Mouse (Mus musculus): Measurements from ENCODE around the gene Dbx1.

The Dbx1 gene

GRCm38 (mm10) chr7:49636491-49637115 lies at the start of gene Dbx1:
Gene Dbx1, minus strand, starts transcription at chr7:49636849.
- in situ Hi-C loops (cut with MboI; ENCODE audit: low sequenced_read_pairs) = no loop called here

DNA sequence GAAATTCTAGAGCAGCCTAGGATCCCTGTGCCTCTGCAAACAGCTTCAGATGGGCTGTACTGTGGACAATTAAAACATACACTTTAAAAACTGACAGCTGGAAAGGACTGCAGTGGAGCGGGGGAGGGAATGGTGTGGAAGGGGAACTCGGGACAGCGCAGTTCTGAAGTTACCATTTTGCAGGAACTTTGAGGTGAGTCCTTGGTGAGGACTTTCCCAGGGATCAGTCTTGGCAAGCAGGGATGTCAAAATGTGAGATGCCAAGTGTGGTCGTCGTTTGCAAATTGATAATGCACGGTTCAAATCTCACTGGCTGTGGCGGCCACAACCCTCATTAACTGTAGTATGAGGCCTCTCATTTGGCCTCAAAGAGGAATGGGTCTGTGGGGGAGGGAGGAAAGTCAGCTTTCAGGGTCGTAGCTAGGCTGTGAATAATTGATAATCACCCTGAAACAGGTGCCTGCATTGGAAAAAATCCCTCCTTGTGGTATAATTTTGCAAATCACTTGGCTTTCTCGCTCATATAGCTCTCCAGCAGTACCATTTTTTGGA lies 42.3 kb upstream of the Dbx1 start:
- in situ Hi-C loops (cut with MboI; ENCODE audit: low sequenced_read_pairs) = no loop called here

- in situ Hi-C loops (cut with MboI; ENCODE audit: low sequenced_read_pairs) = no loop called here
Observed at GRCm38 (mm10) chr7:49678100-49678825, 41.6 kb upstream of the Dbx1 start.

DNA sequence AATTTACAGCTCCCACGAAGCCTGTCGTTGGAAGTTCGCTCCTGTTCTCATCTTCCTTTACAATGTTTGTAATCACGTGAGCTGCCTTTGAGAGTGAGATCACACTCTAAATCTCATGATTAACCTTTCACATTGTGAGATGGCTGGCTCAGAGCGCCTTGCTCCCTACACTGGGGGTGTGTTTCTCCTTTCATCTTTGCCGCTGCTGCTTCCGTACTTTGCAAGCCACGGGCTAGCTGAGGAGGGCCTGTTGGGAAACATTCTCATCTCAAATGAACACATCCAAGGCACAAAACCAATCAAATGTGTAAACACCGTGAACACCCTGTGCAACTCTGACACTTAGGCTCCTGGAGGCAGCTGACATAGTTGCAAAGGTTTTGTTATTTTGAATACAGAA lies 40.5 kb upstream of the Dbx1 start:
- in situ Hi-C loops (cut with MboI; ENCODE audit: low sequenced_read_pairs) = no loop called here

DNA sequence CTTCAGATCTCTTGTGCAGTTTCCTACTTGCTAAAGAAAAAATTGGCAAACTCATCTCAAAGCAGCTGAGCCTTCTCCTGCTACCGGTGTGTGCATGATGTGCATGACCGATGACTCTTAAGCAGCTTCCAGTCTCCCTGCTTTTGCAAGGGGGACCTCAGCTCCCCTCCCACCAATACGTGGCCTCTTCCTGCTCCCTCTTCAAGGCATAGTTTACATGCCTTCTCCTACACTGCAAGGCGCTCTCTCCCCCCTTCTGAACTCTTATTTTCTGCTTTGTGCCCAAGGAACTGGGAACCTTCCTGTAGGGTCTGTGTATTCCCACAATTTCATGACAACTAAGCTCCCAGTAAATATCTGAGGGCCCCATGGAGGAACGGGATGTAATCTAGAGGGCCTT lies 40.0 kb upstream of the Dbx1 start:
- in situ Hi-C loops (cut with MboI; ENCODE audit: low sequenced_read_pairs) = no loop called here

DNA sequence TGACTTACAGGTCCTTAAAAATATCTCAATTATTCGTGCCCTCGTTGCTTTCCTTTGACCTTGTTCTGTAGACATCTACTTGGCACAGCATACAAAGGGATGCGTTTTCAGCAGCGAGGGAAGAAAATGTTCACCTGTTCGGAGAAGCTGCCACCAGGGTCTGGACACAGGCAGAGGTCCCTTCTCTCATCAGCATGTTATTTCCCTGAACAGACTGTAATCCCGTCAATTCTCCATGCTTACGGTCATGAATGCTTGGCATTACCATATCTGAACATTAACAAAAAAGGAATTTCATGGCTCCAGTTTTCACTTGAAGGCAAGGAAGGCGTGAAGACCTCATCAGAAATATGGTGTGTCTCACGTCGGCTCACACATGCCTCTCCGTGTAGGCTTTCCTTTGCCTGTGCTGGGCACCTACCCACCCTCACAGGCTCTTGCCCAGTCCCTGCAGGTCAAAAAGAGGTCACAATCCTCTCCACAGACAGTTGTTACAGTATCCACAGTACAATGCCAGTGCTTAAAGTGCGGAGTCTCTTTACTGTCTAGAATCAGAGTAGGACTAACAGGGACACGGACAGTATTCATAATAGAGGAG lies 31.7 kb upstream of the Dbx1 start:
- in situ Hi-C loops (cut with MboI; ENCODE audit: low sequenced_read_pairs) = no loop called here

GRCm38 (mm10) chr7:49663575-49663974 lies 26.9 kb upstream of the Dbx1 start:
- in situ Hi-C loops (cut with MboI; ENCODE audit: low sequenced_read_pairs) = no loop called here

DNA sequence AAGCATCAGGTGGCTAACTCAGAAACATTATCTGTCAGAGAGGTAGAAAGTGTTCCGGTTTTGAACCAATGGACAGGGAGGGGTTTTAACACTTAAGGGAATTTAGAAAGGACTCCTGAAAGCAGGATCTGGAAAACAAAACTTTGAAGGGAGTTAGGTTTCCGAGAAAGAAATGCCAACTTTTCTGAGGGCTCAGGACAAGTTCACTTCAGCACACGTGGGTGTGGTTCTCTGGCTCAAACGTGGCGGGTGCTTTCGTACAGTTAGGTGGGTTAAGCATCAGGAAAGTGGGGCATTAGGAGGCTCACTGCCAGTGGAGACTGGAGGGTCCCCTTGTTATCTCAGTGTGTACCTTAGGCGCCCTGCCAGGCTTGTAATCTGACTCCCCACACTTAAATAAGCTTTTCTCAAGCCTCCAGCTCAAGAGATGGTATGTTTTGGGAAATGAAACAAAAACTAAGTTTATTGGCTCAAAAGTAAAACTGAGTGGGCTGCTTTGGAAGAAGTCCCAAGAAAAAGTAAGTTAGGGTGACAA lies 25.9 kb upstream of the Dbx1 start:
- in situ Hi-C loops (cut with MboI; ENCODE audit: low sequenced_read_pairs) = no loop called here

GRCm38 (mm10) chr7:49661811-49662491 lies 25.3 kb upstream of the Dbx1 start:
- in situ Hi-C loops (cut with MboI; ENCODE audit: low sequenced_read_pairs) = no loop called here

GRCm38 (mm10) chr7:49640709-49641305 lies 4.2 kb upstream of the Dbx1 start:
- in situ Hi-C loops (cut with MboI; ENCODE audit: low sequenced_read_pairs) = no loop called here

- in situ Hi-C loops (cut with MboI; ENCODE audit: low sequenced_read_pairs) = no loop called here
Observed at GRCm38 (mm10) chr7:49639864-49640708, 3.4 kb upstream of the Dbx1 start.

DNA sequence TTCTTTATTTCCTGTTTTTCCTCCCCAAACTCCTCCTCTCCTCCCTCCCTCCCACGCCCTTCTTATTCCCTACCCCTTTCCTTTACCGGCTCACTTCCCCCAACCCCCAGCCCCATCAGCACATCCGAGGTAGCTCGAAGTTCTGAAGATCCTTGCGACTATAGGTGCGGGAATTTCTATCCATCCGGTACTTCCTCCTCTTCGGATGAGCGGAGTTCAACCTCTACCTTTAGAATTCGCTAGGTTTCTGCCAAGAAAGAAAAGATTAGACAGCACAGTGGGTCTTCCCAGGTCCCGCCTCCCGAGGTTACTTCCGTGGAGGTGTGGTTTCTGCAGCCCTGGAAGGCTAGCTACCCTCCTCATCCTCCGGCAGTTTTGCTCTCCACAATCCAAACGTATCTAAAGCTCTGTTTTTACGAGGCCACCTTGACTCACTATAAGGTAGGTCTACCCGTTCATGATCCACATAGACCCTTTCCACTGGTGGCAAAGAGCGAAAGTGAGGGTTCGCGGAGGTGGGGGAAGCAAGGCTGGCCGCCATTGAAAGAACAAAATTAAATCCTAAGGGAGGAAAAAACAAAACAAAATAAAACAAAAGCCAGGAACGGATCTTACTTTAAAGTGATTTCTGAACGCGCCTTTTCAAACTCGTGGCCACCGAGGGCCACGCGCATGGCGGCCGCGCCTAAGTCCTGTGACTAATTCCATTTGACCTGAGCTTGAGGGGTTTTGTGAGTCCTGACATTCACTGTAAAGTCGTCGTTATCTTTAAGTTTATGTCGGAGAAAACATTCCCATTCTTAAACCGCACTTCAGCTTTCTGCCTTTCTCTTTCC lies 2.5 kb upstream of the Dbx1 start:
- in situ Hi-C loops (cut with MboI; ENCODE audit: low sequenced_read_pairs) = no loop called here

DNA sequence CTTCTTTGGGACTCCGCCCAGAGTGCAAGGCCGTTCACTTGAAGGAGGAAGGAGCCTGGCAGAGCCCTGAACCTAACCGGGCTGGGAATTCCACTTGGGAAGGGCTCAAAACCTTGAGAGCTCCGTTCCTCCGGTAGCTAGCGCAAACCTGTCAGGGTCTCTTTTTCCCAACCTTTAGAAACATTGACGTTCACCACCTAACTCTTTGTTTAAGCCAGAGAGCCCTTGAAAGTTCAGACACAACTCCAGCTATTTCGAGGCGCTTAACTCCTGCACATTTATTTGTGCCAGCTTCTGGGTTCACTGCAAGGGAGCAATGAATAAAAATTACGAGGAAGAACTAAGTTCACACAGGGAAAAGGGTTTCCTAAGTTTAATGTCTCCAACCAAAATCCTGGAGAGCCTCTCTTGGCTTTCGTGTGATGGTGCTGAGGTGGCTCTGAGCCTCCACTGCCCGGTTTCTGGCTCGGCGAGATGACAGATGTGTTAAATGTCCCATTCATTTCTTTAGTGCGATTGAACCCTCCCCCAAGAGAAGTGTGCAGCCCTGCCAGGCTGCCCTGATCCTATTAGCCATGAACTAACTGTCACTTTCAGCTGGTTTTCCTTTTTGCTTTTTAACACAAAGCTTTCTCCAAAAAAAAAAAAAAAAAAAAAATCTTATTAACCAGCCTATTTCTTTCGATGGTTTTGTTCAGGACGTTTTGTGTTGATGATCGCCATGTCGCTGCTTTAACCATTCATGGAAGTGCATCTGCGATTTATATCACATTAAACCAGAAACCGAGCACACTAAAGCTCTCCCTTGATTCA lies 1.4 kb upstream of the Dbx1 start:
- in situ Hi-C loops (cut with MboI; ENCODE audit: low sequenced_read_pairs) = no loop called here

DNA sequence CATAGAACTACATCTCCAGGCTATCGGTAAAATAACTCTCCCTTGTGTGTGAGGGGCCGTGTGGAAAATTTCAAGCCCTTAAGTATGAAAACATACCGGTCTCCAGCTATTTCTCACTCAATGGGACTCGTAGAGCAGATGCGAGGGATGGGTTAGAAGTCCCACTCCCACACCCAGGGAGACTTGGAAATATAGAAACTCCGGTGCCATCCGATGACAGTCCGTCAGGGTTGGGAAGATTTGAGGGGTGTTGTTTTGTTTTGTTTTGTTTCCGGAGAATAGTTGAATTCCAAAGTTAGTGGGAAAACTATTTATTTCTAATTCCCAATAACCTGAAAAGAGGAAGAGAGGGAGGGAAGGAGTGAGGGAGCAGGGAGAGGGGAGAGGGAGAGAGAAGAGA lies 632 bp upstream of the Dbx1 start:
- in situ Hi-C loops (cut with MboI; ENCODE audit: low sequenced_read_pairs) = no loop called here

DNA sequence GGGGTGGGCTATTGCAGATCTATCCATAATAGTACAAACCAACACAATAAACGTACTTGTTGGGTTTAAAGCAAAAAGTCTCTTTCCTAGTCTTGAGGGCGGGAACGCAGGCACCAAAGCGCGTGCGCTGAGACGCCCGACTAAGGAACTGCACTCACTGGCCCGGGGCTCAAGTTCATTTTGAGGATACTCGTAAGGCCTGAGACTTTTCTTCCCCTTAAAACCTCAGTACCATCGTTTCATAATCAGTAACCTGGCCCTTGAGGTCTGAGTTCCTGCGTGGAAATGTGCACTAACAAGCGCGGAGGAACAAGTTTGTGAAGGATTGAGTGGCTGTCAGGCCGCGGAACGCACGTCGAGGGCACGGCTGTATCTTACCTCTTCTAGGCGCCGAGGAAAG lies 678 bp downstream of the Dbx1 start:
- in situ Hi-C loops (cut with MboI; ENCODE audit: low sequenced_read_pairs) = no loop called here

DNA sequence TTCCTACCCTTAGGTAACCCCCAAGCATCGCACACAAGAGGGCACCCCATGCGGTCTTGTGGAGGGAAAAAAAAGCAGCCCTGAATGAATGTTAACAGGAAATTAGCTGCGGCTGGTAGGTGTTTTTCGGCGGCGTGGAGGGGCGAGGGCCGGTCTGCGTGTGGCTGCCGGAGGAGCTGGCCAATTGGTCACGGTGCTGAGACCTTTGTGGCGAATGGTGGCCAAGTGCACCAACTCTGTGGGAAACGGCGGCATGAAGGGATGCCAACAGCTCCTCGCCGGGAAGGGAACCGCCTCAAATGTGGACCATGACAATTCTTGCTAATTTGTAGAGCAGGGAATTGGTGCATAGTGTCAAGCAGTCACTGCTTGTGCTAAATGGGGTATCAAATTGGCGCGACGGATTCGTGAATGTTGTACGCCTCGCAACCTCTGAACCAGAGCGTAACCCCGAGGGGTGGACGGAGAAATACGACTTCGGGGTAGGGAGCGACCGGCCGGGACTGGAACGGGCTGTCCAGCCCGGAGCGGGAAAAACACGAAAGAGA lies 1.5 kb downstream of the Dbx1 start:
- in situ Hi-C loops (cut with MboI; ENCODE audit: low sequenced_read_pairs) = no loop called here

DNA sequence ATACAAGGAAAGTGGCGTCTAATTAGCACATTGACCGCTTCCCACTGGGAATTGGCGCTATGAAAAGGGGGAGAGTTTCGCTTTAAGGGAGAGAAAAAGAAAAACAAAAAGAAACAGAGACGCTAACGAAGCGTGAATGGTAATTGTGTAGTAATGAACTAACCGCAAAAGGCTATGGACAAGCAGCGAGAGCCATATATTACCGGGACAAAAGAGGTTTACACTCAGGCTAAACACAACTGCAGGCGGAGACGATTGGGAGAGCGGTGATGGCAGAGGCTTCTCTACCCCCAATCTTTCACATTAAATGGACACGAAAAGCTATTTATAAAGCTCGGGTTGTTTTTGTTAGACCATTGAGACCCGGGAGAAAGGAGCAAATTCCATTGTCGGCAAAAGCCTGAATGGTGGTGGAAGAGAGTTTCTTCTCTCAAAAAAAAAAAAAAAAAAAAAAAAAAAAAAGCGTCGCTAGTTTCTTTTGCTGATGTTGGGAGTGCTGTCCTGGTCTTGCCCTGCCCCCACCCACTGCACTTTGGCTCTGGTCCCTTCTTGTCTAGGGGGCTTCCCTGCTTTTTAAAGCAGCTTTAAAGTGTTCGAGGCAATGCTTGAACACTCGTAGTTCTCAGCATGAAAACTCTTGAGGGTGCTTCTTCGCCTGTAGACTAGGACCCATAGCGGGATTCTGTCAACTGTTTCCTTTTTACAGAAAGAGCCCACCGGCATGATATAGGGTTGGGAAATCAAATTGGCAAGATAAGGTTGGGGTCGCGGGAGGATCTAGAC lies 2.2 kb downstream of the Dbx1 start:
- in situ Hi-C loops (cut with MboI; ENCODE audit: low sequenced_read_pairs) = no loop called here
